Mouse (Mus musculus): ENCODE data around the gene Ttc27.

Gene Ttc27

DNA sequence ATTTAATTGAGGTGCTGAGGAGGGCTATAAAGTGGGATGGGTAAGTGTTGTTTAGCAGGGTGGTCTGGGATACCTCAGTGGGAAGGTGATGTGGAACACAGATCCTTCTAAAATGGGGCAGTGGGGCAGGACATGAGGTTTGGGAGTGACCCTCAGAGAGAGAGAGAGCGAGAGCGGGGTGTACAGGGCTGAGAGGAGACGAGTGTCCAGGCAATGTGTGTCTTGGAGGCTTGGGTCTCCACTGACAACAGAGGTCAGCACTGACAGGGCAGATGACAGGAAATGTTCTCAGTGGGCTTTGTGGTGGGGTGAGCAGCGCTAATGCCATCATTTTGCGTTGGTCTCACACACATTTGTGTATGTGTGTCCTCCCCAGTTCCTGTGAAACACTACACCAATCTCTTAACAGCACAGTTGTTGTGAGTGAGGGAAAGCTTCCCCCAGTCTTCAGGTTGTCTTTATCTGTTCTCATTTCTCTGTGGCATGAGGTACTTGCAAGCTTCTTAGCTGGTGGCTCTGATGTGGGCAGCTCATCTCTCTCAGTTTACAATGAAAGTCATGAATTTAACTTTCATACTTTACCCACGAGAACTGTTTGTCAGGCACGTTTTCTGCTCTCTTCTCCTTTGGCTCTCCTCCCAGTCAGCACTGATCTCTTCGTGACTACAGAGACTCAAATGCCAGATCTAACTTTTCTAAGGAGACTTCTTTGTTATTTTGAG, 35.5 kb downstream of the Ttc27 start:
- no peak for DNase-seq (ENCODE audit: low read depth, low spot score)

DNA sequence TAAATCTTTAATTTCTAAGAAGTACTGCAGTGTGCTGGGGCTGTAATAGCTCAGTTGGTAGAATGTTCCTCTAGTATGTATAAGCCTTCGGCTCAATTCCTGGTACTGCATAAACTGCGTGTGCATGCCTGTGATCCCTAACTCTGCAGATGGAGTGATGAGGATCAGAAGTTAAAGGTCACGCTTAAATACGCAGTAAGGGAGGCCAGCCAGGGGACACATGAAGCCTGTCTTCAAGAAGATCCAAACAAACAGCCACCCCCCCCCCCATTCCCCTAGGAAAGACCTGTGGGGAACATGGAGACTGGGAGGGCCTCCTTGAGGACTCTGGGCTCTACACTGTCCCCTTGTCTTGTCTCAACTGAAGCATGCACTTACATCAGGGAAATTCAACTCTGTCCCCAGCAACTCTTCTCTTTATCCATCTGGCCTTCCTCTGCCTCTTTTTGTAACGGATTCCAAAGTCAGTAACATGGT, 36.1 kb downstream of the Ttc27 start:
- no peak for DNase-seq (ENCODE audit: low read depth, low spot score)

GRCm38 (mm10) chr17:74754369-74755118, 37.0 kb downstream of the Ttc27 start:
- DNase-seq (ENCODE audit: low read depth, low spot score): no peak

GRCm38 (mm10) chr17:74769390-74769811, 51.9 kb downstream of the Ttc27 start:
- no peak for DNase-seq (ENCODE audit: low read depth, low spot score)

DNA sequence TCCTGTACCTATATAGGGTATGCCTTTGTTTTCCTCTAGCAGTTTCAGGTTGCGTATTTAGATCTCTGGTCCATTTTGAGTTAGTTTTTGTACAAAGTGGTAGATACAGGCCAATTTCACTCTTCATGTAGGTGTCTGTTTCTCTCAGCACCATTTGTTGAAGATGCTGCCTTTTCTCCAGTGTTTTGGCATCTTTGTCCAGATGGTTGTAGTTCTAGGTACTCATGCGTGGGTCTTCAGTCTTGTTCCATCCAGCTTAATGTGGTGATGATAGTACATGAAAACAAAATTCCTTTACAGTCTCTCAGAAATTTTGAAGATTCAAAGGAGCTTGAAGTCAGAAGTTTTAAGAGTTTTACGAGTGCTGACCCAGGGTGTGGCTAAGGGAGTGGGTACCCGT, 54.8 kb downstream of the Ttc27 start:
- DNase-seq (ENCODE audit: low read depth, low spot score): no peak

GRCm38 (mm10) chr17:74773556-74773955, 56.0 kb downstream of the Ttc27 start:
- DNase-seq (ENCODE audit: low read depth, low spot score): peak; percentile 5

GRCm38 (mm10) chr17:74780133-74780532, 62.6 kb downstream of the Ttc27 start:
- peak; percentile 1 for DNase-seq (ENCODE audit: low read depth, low spot score)

GRCm38 (mm10) chr17:74780627-74781026, 63.1 kb downstream of the Ttc27 start:
- no peak for DNase-seq (ENCODE audit: low read depth, low spot score)

GRCm38 (mm10) chr17:74781911-74782310, 64.4 kb downstream of the Ttc27 start:
- no peak for DNase-seq (ENCODE audit: low read depth, low spot score)

- DNase-seq (ENCODE audit: low read depth, low spot score): no peak
Observed at GRCm38 (mm10) chr17:74785586-74785985, 68.1 kb downstream of the Ttc27 start.

- DNase-seq (ENCODE audit: low read depth, low spot score): no peak
Observed at GRCm38 (mm10) chr17:74786198-74786734, 68.7 kb downstream of the Ttc27 start.

- no peak for DNase-seq (ENCODE audit: low read depth, low spot score)
Observed at GRCm38 (mm10) chr17:74796023-74796699, 78.6 kb downstream of the Ttc27 start.

DNA sequence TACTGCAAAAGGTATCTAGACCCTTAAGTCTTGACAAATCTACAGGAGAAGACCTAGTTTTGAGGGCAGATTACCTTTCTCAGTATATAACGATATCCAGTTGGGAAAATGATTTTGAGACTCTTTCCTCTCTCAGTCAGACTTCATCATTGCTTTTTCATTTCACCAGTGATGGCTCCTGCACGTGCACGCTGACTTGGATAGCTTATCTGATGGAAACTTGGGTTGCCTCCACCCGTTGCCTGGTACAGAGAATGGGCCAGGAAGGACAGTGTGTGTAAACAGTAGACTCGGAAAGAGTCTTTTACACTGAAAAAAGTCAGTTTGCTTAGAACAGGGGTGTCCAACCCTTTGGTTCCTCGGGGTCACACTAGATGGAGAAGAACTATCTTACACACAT, 82.3 kb downstream of the Ttc27 start:
- DNase-seq (ENCODE audit: low read depth, low spot score): no peak

GRCm38 (mm10) chr17:74802765-74803164, 85.2 kb downstream of the Ttc27 start:
- no peak for DNase-seq (ENCODE audit: low read depth, low spot score)

DNA sequence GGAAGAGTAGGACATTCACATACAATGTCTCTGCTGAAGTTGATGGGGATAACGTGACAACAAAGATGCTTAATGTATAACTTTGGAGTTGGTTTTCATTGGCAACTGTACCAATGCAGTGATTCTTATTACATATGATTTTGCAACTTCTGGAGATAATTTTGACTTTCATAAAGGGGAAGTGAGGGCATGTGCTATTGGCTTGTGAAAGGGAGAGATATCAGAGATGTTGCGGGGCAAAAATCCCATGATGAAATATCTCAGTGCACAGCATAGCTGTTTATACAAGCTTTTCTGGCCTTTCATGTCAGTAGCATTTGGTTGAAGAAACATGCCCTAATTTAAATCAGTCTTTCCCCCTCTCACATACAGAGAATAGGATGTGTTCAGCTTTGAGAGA, 86.3 kb downstream of the Ttc27 start:
- no peak for DNase-seq (ENCODE audit: low read depth, low spot score)

- DNase-seq (ENCODE audit: low read depth, low spot score): no peak
Observed at GRCm38 (mm10) chr17:74804321-74804930, 86.9 kb downstream of the Ttc27 start.

- DNase-seq (ENCODE audit: low read depth, low spot score): no peak
Observed at GRCm38 (mm10) chr17:74807509-74808248, 90.1 kb downstream of the Ttc27 start.

DNA sequence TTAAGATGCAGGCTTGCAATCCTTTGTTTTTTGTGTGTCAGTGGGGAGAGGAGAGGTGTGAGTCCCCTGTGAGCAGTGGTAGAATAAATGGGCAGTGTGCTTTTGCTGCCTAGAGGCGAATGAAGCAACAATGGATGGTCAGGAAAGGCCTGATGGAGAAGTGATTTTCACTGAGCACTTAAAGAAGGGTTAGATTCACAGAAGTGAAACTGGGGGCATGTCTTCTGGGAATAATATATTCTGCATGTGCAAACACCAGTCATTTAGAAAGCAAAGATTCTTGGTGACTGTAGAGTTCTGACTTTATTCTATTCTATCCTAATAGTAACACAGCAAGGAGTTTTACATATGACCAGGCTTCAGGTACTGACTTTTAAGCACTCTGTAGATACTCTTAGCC, 90.8 kb downstream of the Ttc27 start:
- DNase-seq (ENCODE audit: low read depth, low spot score): no peak

- no peak for DNase-seq (ENCODE audit: low read depth, low spot score)
Observed at GRCm38 (mm10) chr17:74808901-74809300, 91.4 kb downstream of the Ttc27 start.

DNA sequence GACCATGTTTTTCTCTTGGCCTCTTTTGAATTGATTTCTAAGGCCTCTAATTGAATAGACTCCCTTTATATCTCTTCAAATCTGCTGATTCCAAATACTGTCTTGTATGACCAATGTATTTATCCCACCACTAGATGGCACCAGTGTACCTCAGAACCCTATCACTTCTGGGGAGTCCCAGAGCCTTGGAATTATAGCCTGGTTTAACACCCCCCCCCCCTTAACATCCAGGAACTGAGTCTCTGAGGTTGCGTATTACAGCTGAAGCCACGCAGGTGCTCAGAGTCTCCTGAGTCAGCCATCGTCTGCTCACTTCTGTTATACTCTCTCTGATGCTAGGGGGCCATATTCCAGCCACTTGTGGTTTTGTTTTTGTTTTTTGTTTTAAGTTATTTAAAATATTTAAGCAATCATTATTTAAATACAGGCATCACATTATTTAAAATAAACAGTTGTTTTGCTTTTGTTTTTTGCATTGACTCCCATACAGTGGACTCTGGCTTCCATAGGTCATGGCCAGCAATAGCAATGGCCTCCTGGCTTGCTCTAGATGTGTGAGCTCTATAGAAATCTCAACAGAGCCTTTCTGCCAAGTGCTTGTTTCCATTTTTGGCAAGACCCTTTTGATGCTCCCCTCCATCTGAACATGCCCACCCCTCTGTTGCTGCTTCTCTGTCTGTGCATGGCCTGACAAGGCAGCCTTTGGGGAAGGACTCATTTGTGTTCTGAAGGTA, 93.5 kb downstream of the Ttc27 start:
- DNase-seq (ENCODE audit: low read depth, low spot score): peak; percentile 65

All from ZHBTc4 (cell line).